Mouse (Mus musculus): Measurements from ENCODE around the gene Bcar1. TPM values are rescaled to one million over a fixed set of nuclear protein-coding genes. Genes with fewer than 3 reads are reported as not detected.

The Bcar1 gene
- polyA plus RNA-seq, 1 experiment from 2014 or later = 62.5 TPM

DNA sequence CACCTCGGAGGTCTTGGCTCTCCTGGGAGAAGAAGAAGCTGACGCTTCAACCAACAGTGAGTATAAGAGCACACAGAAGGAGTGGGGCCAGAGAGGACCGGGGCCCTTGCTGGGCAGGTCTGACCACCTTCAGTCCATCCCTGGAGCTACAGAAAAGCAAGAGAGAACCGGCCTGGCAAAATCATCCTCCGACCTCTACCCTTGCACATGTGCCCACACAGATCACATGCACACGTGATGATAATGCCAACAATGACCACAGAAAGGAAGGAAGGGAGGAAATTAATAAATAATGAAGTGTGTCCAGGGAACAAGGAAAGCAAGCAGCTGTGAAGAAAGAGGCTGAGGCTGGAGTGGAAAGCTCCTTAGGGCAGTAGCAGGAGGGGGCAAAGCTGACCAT is 4.7 kb downstream of the Bcar1 start:
- WGBS = 79% methylated on average over 6 of the region's 6 CpGs

DNA sequence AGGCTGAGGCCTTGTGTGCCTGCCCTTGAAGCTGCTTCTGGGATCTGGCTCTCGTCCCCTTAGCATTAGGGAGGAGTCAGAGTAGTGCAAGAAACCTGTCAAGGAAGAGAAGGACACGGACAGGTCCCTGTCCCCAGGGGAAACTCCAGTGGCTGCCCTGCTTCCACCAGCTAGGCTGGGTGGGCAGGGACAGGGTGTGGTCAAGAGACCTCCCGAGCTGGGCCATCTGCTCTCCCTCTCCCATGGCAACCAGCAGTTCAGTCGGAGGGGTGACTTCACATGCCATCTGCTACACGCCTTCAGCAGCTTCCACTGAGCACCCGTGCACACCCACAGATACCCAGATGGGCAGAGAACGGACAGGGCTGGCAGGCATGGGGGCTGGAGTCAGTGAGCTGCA is 7.3 kb downstream of the Bcar1 start:
- no peak for DNase-seq (ENCODE audit: low spot score)
- Histone ChIP-seq H3K9me3 (ENCODE audit: control insufficient read depth, low read length) (no peaks in the 10 kb centered on the region), H3K36me3 (ENCODE audit: control insufficient read depth, insufficient read depth, low read length) (no peaks in the 10 kb centered on the region), H3K9ac (ENCODE audit: low read length) (no peak overlapping the region; the same call in 1 of the 2 replicates), H3K4me1 (ENCODE audit: control insufficient read depth, insufficient read depth, low read length) (peaks cover 69% of the 10 kb centered on the region), H3K27ac (ENCODE audit: low read depth, low read length) (peak overlapping the region; percentile 30), H3K4me3 (ENCODE audit: low read depth, low read length) (no peak overlapping the region), H3K27me3 (ENCODE audit: control insufficient read depth, insufficient read depth, low read length) (no peaks in the 10 kb centered on the region), H3K4me2 (ENCODE audit: low read depth) (no peak overlapping the region)
- WGBS = 47% methylated on average over 7 of the region's 7 CpGs
- peak; percentile 36; the same call in 1 of the 2 replicates for ATAC-seq (ENCODE audit: insufficient read depth, low FRiP score, low TSS enrichment)

More for the DNA sequence above, 4.7 kb downstream of the Bcar1 start:
- H3K4me1 ChIP-seq (ENCODE audit: control insufficient read depth, insufficient read depth, low read length) = peaks cover 68% of the 10 kb centered on the region
- ATAC-seq (ENCODE audit: insufficient read depth, low FRiP score, low TSS enrichment) = no peak
- no peaks in the 10 kb centered on the region for H3K36me3 ChIP-seq (ENCODE audit: control insufficient read depth, insufficient read depth, low read length)
- no peaks in the 10 kb centered on the region for H3K9me3 ChIP-seq (ENCODE audit: control insufficient read depth, low read length)
- H3K9ac ChIP-seq (ENCODE audit: low read length) = no peak overlapping the region
- no peak overlapping the region for H3K4me2 ChIP-seq (ENCODE audit: low read depth)
- no peak overlapping the region for H3K4me3 ChIP-seq (ENCODE audit: low read depth, low read length)
- DNase-seq (ENCODE audit: low spot score) = no peak
- no peaks in the 10 kb centered on the region for H3K27me3 ChIP-seq (ENCODE audit: control insufficient read depth, insufficient read depth, low read length)
- H3K27ac ChIP-seq (ENCODE audit: low read depth, low read length) = no peak overlapping the region

DNA sequence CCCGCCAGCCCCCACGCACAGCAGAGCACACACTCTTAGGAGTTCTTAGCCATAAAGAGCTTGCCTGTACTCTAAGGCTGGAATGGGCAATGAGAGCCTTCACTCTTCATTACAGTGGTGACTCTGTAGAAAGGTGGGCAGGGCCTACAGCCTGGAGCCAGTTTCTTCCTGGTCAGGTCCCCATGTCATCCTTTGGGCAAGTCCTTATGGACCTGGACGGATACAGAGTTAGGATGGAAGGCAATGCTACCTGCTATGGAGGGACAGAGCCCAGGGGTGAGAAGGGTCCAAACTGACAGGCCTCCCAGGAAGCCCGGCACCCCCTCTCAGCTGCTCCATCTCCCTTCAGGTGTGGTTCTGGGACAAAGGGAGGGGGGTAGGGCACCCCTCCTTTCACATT is 7.8 kb downstream of the Bcar1 start:
- Histone ChIP-seq H3K4me2 (ENCODE audit: low read depth) (no peak overlapping the region), H3K27me3 (ENCODE audit: control insufficient read depth, insufficient read depth, low read length) (no peaks in the 10 kb centered on the region), H3K9me3 (ENCODE audit: control insufficient read depth, low read length) (no peaks in the 10 kb centered on the region), H3K9ac (ENCODE audit: low read length) (no peak overlapping the region; the same call in 1 of the 2 replicates), H3K4me1 (ENCODE audit: control insufficient read depth, insufficient read depth, low read length) (peaks cover 71% of the 10 kb centered on the region), H3K36me3 (ENCODE audit: control insufficient read depth, insufficient read depth, low read length) (no peaks in the 10 kb centered on the region), H3K27ac (ENCODE audit: low read depth, low read length) (peak overlapping the region; percentile 30), H3K4me3 (ENCODE audit: low read depth, low read length) (no peak overlapping the region)
- ATAC-seq (ENCODE audit: insufficient read depth, low FRiP score, low TSS enrichment) (no peak), DNase-seq (ENCODE audit: low spot score) (no peak)
- 75% methylated on average over 4 of the region's 4 CpGs for WGBS

DNA sequence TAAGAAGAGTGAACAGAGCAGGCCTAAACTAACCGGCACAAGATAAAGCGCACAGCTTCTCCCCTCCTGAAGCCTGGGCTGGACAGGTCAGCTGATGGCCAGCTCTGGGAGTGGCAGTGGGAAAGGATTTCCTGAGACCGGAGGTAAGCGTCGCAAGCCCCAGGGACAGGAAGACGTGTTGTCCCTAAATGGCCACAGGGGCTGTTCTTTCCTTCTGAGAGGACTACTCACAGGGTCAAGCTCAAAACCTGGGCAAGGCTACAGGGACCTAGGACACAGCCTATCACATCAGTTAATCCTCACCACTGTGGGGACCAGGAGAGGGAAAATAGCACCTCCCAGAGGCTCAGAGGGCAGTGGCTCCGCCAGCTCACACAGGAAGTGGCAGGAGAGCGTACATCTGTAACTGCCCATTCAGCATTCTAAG is 8.3 kb downstream of the Bcar1 start:
- Histone ChIP-seq H3K27ac (ENCODE audit: low read depth, low read length) (0 out of 2 replicates have a peak overlapping the region, but pooled peaks have one; percentile 1), H3K4me3 (ENCODE audit: low read depth, low read length) (no peak overlapping the region), H3K9me3 (ENCODE audit: control insufficient read depth, low read length) (no peaks in the 10 kb centered on the region), H3K9ac (ENCODE audit: low read length) (no peak overlapping the region), H3K36me3 (ENCODE audit: control insufficient read depth, insufficient read depth, low read length) (no peaks in the 10 kb centered on the region), H3K27me3 (ENCODE audit: control insufficient read depth, insufficient read depth, low read length) (no peaks in the 10 kb centered on the region), H3K4me2 (ENCODE audit: low read depth) (no peak overlapping the region), H3K4me1 (ENCODE audit: control insufficient read depth, insufficient read depth, low read length) (peaks cover 71% of the 10 kb centered on the region)
- WGBS = 68% methylated on average over 8 of the region's 8 CpGs
- DNase-seq (ENCODE audit: low spot score) = no peak
- ATAC-seq (ENCODE audit: insufficient read depth, low FRiP score, low TSS enrichment) = no peak

DNA sequence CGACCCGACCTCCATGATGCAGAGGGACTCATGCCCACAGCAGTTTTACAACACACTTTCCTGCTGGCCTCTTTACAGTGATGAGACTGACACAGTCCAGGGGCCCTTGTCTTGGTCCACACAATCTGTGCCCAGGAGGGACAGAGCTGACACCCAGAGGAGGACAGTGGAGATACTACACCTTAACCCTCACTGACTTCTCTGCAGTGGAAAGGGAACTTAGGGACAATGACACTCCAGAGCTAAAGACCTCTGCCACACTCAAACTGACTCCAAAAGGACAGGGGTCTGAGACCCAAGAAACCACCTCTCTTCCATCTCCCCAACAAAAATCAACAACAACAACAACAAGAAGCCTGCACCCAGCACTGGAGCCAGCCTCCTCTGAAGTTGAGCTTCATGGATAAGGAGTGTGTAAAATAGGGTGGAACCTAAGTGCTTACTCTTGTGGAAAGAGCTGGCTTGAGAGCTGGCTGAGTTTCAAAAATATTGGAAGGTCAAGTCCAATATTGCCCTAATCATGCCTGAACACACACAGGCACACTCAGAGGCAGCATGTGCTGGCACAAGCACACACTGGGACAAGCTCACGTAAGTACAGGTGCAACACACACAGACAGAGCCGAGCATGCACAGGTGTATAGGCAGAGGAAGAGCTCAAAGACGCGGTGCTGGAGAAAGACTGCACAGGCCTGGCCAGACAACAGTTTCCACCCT is 9.2 kb downstream of the Bcar1 start:
- H3K4me1 ChIP-seq (ENCODE audit: control insufficient read depth, insufficient read depth, low read length) = peaks cover 70% of the 10 kb centered on the region
- H3K27ac ChIP-seq (ENCODE audit: low read depth, low read length) = peak overlapping the region; percentile 11; the same call in 1 of the 2 replicates
- H3K27me3 ChIP-seq (ENCODE audit: control insufficient read depth, insufficient read depth, low read length) = no peaks in the 10 kb centered on the region
- H3K9ac ChIP-seq (ENCODE audit: low read length) = no peak overlapping the region
- H3K4me3 ChIP-seq (ENCODE audit: low read depth, low read length) = no peak overlapping the region
- no peaks in the 10 kb centered on the region for H3K36me3 ChIP-seq (ENCODE audit: control insufficient read depth, insufficient read depth, low read length)
- no peak overlapping the region for H3K4me2 ChIP-seq (ENCODE audit: low read depth)
- H3K9me3 ChIP-seq (ENCODE audit: control insufficient read depth, low read length) = no peaks in the 10 kb centered on the region
- WGBS = 52% methylated on average over 6 of the region's 6 CpGs
- DNase-seq (ENCODE audit: low spot score) = no peak
- ATAC-seq (ENCODE audit: insufficient read depth, low FRiP score, low TSS enrichment) = no peak

DNA sequence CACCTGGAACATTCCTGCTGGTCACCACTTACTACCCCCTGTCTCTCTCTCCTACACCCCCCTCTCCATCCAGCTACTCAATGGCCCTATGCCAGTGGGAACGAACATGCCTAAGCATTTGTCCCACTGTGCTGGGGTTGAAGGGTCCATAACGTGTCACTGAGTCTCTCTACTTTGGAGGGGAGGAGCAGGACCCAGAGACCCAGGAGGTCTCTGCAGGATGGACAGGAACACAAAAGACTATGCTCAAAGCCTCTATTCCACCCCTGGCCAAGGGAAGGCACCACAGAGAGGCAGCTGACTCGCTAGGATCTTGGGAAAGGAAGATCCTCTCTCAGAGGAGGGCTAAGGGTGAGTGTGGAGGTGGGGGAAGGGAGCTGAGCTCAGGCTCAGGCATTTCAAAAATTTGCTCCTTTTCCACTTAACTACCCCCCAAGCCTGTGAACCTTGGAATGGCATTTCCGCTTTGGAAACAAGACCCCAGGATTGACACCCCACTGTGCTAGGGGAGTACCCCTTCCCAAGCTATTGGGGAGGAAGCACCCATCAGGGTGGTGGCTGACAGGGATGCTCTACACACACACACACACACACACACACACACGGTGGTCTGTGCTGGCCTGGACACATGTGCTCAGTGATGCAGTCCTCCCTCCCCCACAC is 9.9 kb downstream of the Bcar1 start:
- no peak overlapping the region for H3K9ac ChIP-seq (ENCODE audit: low read length)
- H3K36me3 ChIP-seq (ENCODE audit: control insufficient read depth, insufficient read depth, low read length) = no peaks in the 10 kb centered on the region
- no peak overlapping the region for H3K4me2 ChIP-seq (ENCODE audit: low read depth)
- no peaks in the 10 kb centered on the region for H3K9me3 ChIP-seq (ENCODE audit: control insufficient read depth, low read length)
- H3K27ac ChIP-seq (ENCODE audit: low read depth, low read length) = peak overlapping the region; percentile 51
- WGBS = 9% methylated on average over 5 of the region's 5 CpGs
- ATAC-seq (ENCODE audit: insufficient read depth, low FRiP score, low TSS enrichment) (no peak), DNase-seq (ENCODE audit: low spot score) (peak; percentile 41)
- no peak overlapping the region for H3K4me3 ChIP-seq (ENCODE audit: low read depth, low read length)
- H3K4me1 ChIP-seq (ENCODE audit: control insufficient read depth, insufficient read depth, low read length) = peaks cover 68% of the 10 kb centered on the region
- no peaks in the 10 kb centered on the region for H3K27me3 ChIP-seq (ENCODE audit: control insufficient read depth, insufficient read depth, low read length)

DNA sequence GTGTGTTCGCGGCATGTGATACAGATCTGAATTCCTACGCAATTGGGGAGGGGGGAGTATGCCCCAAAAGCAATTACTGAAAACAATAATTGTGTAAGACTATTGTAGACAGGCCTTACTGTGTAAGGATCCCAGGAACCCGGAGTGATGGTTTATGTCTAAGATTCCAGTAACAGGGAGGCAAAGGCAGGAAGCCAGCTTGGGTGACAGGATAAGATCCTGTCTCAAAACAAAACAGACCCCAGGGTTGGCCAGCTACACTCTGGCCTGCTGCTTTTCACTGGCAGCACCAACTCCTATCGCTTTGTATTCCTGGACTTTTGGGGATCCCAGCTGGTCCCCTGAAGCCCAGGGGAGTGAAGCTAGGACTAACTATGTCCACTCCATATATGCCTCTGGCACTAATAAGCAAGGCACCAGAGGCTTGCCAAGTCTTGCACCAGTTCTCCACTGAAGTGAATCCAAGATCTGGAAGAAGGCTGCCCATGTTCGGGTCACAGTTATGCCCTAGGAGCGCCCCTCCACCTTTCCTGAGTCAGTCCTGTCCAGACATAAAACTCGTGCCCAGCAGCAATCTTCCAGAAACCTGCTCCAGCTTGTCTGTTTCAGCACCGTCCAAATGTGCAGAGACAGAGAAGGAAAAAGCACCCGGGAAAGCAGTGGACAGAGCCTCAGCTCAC is 11.1 kb downstream of the Bcar1 start:
- no peak for DNase-seq (ENCODE audit: low spot score)

DNA sequence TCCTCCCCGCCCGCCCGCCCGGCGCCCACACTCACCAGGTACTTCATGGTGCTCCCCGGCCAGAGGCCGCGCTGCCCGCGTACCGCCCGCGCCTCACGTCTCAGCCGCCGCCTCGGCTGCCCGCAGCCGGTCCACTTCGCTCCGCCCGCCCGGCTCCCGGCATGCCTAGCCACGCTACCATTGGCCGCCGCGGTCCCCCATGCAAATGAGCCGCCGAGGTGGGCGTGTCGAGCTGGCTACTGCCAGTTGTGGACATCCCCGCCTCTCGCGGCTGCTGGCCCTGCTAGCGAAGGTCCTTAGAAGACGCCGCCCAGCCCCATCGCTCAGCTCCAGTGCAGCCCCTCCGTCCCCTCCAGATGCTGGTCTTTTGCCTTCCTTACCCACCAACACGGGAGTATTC is 11.6 kb downstream of the Bcar1 start:
- Histone ChIP-seq H3K4me3 (ENCODE audit: low read depth, low read length) (peak overlapping the region; percentile 78), H3K9me3 (ENCODE audit: control insufficient read depth, low read length) (no peaks in the 10 kb centered on the region), H3K27me3 (ENCODE audit: control insufficient read depth, insufficient read depth, low read length) (no peaks in the 10 kb centered on the region), H3K27ac (ENCODE audit: low read depth, low read length) (peak overlapping the region; percentile 60; the same call in 1 of the 2 replicates), H3K4me2 (ENCODE audit: low read depth) (peak overlapping the region; percentile 91), H3K4me1 (ENCODE audit: control insufficient read depth, insufficient read depth, low read length) (peaks cover 68% of the 10 kb centered on the region), H3K36me3 (ENCODE audit: control insufficient read depth, insufficient read depth, low read length) (no peaks in the 10 kb centered on the region), H3K9ac (ENCODE audit: low read length) (peak overlapping the region; percentile 85)
- peak; percentile 98 for DNase-seq (ENCODE audit: low spot score)
- peak; percentile 93 for ATAC-seq (ENCODE audit: insufficient read depth, low FRiP score, low TSS enrichment)
- WGBS = 0% methylated on average over 27 of the region's 41 CpGs

More for the DNA sequence above, 11.1 kb downstream of the Bcar1 start:
- H3K9ac ChIP-seq (ENCODE audit: low read length) = peak overlapping the region; percentile 30; the same call in 1 of the 2 replicates
- no peaks in the 10 kb centered on the region for H3K27me3 ChIP-seq (ENCODE audit: control insufficient read depth, insufficient read depth, low read length)
- H3K4me3 ChIP-seq (ENCODE audit: low read depth, low read length) = peak overlapping the region; percentile 78
- ATAC-seq (ENCODE audit: insufficient read depth, low FRiP score, low TSS enrichment) = no peak; the same call in 1 of the 2 replicates
- H3K4me1 ChIP-seq (ENCODE audit: control insufficient read depth, insufficient read depth, low read length) = peaks cover 68% of the 10 kb centered on the region
- 39% methylated on average over 10 of the region's 10 CpGs for WGBS
- peak overlapping the region; percentile 51; the same call in 1 of the 2 replicates for H3K27ac ChIP-seq (ENCODE audit: low read depth, low read length)
- no peaks in the 10 kb centered on the region for H3K36me3 ChIP-seq (ENCODE audit: control insufficient read depth, insufficient read depth, low read length)
- peak overlapping the region; percentile 91 for H3K4me2 ChIP-seq (ENCODE audit: low read depth)
- no peaks in the 10 kb centered on the region for H3K9me3 ChIP-seq (ENCODE audit: control insufficient read depth, low read length)

Measured in neural tube, embryonic 11.5 days (tissue).